Mouse (Mus musculus) spleen, adult 18-20 months (tissue): ENCODE measurements around the gene Ythdf2.

Experiments used
- DNase-seq, 2 experiments: peaks; one replicate each; pipeline ENCODE4 v3.0.0; 2022; ENCODE audit warnings: mixed read lengths in 2 of 2

Ythdf2 gene

GRCm38 (mm10) chr4:132207280-132207679, 4.8 kb downstream of the Ythdf2 start:
- no peak for DNase-seq

DNA sequence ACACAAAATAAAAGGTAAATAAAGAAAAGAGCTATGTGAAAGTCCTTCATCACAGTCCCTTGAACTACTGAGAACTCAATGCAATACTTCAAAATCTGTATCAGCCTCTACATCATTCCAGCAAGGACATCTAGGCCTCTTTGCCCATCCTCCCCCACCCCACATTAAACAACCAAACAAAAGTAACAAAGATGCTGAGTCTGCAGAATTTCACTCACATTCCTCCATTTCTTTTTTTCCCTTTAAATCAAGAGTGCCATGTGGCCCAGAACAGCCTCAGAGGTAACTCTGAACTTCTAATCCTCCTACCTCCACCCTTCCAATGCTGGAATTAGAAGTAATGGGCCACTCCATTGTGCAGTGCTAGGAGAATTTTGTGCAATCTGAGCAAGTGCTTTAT, 13.3 kb downstream of the Ythdf2 start:
- DNase-seq, result no peak

DNA sequence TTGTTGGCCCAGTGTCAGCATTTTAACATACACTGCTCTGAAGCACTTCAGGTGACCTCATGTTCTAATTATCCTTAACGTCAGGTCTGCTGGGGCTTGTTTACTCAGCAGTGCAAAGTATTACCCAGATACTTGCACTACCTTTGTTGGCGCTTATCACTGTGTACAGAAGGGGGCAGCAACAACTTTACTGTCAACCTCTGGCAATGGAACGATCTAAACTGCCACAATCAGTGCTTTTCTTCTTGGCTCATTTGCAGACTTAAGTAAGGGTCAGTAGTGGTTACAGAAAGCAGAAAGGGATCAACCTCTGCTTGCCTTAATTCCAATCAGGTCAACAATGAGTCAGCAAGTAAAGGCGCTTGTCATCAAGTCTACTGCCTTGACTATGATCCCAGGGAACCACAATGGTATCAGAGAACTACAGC, 13.8 kb downstream of the Ythdf2 start:
- peak in 1 of 2 experiments; percentile 43 for DNase-seq

DNA sequence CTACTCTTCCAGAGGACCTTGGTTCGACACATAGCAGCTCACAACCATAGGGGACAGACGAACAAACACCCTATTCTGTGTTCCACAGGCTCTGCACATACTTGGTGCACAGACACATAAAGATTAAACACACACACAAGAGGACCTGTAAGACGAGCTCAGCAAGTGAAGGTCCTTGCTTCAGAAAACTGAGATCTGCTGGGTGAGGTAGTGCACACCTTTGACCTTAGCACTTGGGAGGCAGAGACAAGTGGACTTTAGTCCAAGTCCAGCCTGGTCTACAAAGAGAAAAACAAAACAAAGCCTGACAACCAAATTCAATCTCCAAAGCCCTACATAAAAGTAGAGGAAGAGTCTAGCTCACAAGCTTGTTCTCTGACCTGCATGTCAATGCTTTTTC, 17.1 kb downstream of the Ythdf2 start:
- DNase-seq, result no peak

- no peak for DNase-seq
Observed at GRCm38 (mm10) chr4:132194373-132194772, 17.7 kb downstream of the Ythdf2 start.

GRCm38 (mm10) chr4:132187826-132188401, 24.2 kb downstream of the Ythdf2 start:
- no peak for DNase-seq

- DNase-seq, result no peak
Observed at GRCm38 (mm10) chr4:132183162-132183561, 28.9 kb downstream of the Ythdf2 start.

- peak in 1 of 2 experiments; percentile 26 for DNase-seq
Observed at GRCm38 (mm10) chr4:132181721-132182658, 30.1 kb downstream of the Ythdf2 start.

DNA sequence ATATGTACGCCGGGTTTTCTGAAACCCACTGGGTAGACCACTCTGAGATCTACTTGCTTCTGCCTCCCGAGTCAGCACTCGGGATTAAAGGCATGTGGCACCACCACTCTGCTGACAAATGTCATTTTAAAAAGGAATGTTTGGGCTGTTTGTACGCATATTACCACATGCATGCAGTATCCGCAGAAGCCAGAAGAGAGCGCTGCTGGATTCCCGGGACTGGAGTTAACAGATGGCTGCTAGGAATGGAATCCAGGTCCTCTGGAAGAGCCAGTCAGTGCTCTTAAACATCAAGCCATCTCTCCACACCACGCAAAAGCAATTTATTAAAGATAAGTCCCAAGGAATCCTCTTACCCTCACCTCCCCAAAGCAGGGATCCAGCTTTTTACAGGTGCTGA, 31.4 kb downstream of the Ythdf2 start:
- peak in 1 of 2 experiments; percentile 28 for DNase-seq

DNA sequence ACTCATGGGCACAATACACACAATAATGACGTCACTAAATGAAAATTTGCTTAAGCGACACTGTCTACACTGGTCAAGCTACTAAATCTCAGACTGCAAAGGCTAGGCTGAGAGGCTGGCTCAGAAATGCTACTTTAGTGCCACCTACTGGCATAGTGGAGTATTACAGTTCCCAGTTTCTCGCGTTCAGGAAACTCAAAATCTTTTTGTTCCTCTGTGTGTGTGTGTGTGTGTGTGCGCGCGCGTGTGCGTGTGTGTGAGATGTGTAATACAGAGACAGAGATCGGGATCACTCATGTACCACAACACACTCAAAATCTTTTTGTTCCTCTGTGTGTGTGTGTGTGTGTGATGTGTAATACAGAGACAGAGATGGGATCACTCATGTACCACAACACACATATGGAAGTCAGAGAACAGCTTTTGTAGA, 33.5 kb downstream of the Ythdf2 start:
- peak in 1 of 2 experiments; percentile 48 for DNase-seq

GRCm38 (mm10) chr4:132176474-132176873, 35.6 kb downstream of the Ythdf2 start:
- DNase-seq, result no peak

- no peak for DNase-seq
Observed at GRCm38 (mm10) chr4:132170891-132171290, 41.2 kb downstream of the Ythdf2 start.

DNA sequence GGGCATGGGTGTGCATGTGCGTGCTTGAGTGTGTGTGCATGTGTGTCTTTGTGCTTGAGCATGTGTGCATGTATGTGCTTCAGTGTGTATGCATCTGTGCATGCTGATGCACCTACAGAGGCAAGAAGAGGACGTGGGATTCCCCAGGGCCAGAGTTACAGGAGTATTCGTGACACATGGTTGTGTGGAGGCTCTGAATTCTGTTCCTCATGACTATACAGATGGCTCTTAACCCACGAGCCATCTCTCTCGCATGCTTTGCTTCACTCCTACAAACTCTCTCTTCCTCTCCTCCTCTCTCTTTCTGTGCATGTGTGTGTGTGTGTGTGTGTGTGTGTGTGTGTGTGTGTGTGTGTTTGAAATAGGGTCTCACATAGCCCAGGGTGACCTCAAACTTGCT, 42.3 kb downstream of the Ythdf2 start:
- no peak for DNase-seq

- no peak for DNase-seq
Observed at GRCm38 (mm10) chr4:132169271-132169670, 42.8 kb downstream of the Ythdf2 start.

DNA sequence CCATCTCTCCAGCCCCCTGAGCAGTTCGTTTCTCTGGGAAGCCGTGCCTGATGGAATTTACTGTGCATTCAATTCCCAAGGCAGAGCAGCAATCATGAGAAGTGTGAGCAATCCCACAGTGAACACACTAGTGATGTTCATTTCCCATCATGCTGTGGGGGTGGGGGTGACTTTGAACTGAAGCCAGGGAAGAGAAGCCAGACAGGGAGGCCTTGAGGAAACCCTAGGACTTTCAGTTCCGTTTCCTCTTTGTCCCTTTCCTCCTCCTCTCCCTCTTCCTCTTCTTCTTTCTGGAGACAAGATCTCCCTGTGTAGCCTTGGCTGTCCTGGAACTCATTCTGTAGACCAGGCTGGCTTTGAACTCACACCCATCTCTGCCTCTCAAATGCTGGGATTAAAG, 44.7 kb downstream of the Ythdf2 start:
- no peak for DNase-seq

- DNase-seq, result no peak
Observed at GRCm38 (mm10) chr4:132166350-132167290, 45.5 kb downstream of the Ythdf2 start.

- no peak for DNase-seq
Observed at GRCm38 (mm10) chr4:132165691-132166090, 46.4 kb downstream of the Ythdf2 start.

DNA sequence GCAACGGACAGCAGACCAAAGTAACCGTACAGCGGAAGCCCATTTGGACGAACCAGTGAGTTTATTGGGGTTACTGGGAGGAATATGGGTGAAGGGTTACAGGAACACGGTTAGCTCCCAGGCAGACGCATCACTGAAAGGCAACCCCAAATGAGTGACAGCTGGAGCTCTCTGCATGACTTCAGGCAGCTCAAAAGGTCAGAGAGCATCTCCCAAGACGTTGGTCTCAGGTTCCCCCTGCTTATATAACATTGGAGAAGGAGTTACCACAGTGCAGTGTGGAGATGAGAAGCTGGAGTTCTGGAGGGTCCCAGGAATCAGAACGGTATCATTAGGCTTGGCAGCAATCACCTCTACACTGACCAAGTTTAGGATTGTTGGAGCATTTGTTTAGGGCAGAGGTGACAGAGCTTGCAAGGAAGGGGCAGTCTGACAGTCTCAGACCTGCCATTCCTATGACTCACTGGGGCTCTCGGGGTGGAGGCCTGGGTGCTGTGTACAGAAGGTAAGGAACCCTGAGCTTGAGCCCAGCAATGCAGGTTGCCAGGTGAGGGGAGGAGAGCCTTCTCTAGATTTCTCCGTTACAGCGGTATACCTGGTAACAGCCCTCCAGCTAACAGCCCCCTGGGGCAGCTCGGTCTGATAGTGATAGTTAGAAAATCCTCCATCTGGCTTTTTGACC, 55.0 kb downstream of the Ythdf2 start:
- DNase-seq, result no peak

GRCm38 (mm10) chr4:132154877-132155670, 57.0 kb downstream of the Ythdf2 start:
- no peak for DNase-seq

GRCm38 (mm10) chr4:132151673-132152072, 60.4 kb downstream of the Ythdf2 start:
- no peak for DNase-seq

DNA sequence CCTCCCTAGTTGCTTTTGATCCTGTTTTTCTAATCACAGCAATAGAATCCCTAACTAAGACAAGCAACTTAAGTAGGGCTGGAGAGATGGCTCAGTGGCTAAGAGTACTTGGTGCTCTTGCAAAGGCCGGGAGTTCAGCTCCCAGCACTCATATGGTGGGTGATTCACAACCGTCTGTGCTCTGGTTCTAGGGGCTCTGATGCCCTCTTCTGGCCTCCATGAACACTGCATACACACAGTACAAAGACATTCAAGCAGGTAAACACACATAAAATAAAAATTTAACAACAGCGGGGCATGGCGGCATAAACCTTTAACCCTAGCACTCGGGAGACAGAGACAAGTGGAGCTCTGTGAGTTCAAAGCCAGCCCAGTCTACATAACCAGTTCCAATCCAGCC, 65.9 kb downstream of the Ythdf2 start:
- DNase-seq, result no peak
